Mouse (Mus musculus): ENCODE measurements at regions not wholly inside any gene's neighbourhood (a gene's known extent, or its start where the extent isn't known, plus 50 kb on each side); places are given as distances from the start of the nearest gene placed in this dataset.

DNA sequence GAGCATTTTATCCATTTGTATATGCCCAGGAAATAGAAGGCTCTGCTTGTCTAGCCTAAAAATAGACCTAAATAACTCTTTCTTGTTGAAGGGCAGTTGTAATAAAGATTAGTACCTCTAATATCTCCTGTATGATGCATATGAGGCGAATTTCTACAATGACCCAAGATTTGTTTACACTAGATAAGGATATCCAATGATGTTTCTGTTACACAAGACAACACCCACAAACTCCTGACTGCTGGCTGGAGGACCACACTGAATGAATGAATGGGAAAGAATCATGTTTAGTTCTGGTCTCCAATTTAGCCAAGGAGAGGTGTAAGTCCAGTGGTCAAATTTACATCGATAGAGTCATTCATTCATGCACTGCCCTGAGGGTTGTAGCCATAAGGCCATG lies 118.3 kb downstream of the Dact1 start:
- in situ Hi-C loops (cut with MboI; ENCODE audit: low sequenced_read_pairs): no loop called here

DNA sequence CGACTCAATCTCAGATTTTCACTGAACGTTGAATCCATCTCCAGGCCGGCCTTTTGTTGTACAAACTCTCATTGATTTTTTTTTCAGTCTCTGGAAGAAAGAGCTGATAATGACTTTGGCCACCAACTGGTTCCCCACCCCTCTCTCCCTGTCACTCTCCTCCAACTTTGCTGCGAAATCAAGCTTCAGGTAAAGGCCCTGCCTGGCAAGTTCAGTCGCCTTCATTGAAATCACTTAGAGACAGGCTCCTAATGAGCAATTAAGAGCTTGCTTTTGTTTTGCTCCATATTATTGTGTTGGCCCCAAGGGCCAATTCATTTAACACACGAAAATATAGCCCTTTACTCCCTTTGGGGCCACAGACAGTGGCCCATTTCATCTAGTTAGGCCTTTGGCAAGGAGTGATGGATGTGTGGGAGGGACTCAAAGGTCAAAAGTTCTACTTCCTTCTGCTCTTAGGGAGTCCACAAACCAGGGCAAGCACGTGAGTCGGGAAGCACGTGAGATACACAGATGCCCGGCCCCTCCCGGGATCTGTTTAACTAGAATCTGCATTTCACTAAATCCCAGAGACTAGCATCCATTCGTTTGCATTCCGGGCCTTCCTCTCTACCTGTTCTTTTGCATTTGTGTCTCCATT lies 120.0 kb downstream of the Dact1 start:
- in situ Hi-C loops (cut with MboI; ENCODE audit: low sequenced_read_pairs): no loop called here

DNA sequence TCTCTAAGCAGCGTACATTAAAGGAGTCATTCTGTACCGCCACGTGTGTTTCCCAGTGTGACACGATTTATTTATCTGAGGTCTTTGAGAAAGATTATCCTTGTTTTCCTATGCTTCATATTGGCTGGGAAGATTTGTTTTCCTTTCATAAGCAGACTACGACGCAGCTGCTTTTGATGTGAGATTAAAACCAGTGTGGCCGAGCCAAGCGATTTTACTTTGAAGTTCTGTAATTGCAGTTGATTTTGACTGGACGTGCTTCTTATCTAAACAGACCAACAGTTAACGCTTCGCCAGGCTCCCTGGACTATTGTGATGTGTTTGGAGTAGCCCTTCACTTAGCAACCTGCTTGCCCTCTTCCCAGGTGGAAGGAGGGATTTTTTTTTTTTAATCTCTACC lies 120.6 kb downstream of the Dact1 start:
- in situ Hi-C loops (cut with MboI; ENCODE audit: low sequenced_read_pairs): no loop called here

DNA sequence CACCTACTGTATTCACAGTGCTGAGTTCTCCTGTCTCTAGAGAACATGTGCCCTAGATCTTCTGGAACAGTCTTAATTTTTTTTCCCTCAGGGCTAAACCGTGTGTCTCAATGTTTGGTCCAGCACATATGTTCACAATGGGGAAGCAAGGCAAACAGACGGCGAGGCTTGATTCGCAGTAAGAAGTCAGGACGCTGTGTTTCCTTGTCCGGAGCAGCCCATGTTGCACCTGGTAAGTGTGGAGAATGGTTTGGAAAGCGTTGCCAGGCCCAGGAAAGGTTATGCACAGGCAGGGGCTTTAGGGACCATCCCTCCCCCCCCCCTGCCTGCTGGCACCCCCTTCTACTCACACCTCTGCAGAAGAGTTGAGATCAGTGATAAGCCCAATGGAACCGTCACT lies 121.4 kb downstream of the Dact1 start:
- in situ Hi-C loops (cut with MboI; ENCODE audit: low sequenced_read_pairs): no loop called here

DNA sequence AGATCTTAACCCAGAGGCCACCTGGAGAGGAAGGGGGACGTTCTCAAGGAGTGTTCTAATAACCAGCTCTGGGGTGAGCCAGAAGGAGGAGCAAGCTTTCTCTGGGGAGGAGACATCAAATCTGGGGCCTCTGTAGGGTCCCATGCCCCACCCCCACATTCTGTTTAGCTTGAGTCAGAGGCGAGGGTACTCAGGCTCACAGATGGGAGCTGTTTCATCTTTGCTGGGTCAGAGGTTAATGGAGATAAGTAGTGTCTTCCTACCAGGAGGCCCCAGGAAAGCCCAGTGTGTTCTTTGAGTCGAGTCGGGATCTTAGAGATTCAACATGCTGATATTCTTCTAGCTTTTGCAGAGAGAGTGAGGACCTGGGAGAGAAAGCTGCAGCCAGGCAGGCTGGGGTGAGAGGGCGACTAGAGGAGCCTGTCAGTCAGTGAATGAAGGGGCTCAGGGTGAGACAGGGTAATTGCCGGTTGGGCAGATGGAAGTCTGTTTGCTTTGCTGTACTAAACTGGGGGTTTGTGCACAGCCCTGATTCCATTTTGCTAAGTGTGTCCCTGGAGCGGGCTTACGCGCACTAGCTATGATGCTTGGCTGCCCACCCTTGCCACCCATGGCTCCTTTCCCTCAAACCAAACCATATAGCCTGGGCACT lies 124.0 kb downstream of the Dact1 start:
- in situ Hi-C loops (cut with MboI; ENCODE audit: low sequenced_read_pairs): no loop called here

DNA sequence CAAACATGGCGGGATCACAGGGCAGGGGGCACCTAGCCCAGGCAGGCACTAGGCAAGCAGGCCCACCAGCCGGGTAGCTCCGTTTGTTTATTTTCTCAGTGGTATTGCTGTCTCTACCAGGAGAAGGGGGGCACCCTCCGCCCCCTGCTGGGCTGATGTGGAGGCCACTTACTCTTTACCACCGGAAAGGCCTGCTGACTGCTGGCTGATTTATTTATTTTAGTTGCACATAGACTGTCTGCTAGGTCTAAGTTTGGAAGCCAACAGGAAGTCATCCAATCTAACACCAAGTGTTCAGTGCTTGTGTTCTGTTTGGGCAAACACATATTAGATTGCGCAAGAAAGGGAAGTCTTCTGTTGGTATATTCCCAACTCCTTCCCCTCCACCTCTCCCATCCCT lies 128.6 kb downstream of the Dact1 start:
- in situ Hi-C loops (cut with MboI; ENCODE audit: low sequenced_read_pairs): no loop called here

DNA sequence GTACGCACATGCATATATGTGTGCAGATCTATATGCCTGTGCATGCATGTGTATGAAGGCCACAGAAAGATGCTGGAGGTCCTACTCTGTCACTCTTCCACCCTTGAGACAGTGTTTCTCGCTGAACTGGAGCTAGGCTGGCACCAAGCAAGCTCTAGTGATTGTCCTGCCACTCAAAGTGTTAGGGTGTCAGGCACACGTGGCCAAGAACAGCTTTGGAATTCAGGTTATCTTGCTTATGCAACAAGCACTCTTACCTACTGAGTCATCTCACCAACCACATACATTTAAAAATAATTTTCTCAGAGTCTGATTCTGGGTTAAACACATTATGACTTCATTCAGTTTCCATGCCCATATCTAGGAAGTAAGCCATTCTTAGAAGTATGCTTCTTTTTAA lies 131.2 kb downstream of the Dact1 start:
- in situ Hi-C loops (cut with MboI; ENCODE audit: low sequenced_read_pairs): no loop called here

DNA sequence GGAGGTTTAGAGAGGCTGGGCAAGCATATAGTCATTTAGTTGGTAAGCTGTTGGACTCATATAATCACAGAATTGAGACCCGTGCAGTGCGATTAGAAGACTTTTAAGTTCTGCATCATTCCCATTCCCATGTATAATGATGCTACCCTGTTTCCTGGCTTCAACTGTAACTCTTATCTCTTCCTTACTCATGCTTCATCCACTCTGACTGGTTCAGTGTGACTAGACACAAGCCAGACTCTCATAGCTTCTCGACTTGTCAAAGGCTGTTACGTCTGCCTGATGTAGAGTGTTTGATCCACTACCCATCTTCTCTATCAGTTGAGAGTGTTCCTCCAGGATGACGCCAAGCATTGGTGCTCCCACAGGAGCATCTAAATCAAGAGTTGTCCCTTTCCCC lies 131.6 kb downstream of the Dact1 start:
- in situ Hi-C loops (cut with MboI; ENCODE audit: low sequenced_read_pairs): no loop called here

DNA sequence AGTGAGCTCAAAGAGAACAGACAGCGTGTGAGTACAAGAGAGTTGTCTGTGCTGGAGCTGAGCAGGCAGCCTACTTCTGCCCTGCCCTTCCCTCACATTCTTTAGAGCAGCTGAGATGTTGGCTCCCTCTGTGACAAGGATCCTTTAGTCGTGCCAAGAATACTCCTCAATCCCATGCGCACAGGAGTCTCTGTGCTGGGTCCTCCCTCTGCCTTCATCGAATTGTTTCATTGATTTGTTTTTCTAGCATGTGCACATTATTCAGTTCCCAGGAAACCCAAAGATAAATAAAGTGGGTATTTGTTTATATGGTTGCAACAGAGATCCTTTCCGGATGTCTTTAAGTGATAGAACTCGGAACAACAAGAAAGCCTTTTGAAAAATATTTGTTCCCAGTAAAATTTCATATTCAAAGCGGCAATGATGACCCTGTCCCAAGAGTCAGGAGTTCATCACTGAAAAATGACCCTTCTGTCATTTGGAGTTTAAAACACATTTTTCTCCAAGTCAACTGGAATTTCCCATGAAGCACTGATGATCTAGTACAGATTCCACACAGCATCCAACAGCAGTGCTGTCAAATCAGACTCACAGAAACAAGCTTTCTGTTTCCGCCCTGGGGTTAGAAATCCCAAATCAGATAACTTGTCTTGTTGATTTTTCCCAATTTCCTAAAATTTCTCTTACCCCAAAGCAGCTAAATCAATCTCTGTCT lies 136.7 kb downstream of the Dact1 start:
- in situ Hi-C loops (cut with MboI; ENCODE audit: low sequenced_read_pairs): no loop called here

DNA sequence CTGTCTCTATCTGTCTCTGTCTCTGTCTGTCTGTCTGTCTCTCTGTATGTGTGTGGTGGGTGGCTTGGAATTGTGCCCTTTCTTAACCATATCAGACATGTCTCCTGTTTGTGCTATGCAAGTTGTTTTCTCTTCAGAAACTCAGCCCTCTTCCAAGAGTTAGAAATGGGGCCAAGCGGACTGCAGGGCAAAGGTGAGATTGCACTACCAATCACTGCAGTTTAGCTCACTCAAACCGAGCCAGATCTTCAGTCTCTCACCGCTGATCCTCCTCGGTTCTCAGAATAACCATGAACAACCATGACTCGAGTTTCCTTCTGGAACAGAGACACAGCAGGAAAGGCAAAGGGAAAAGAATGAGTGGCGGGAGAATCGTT lies 137.2 kb downstream of the Dact1 start:
- in situ Hi-C loops (cut with MboI; ENCODE audit: low sequenced_read_pairs): no loop called here

DNA sequence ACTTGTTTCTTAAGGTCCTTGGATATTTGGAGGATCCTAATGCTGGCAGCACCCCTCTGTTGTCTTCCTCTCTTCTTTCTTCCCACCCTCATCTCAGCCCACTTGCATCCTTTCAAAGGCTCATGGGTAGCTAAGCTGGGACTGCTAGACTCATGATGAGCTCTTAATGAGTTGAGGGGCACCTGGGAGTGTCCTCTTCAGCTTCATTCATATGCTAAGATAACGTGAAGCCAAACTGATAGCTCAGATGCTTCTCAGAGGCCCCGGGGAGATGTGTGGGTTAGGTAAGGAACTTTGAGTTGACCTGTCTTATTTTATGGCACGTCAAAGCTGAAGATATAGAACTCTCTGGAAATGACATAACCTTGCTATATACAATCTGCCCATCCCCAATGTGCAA lies 139.3 kb downstream of the Dact1 start:
- in situ Hi-C loops (cut with MboI; ENCODE audit: low sequenced_read_pairs): no loop called here

DNA sequence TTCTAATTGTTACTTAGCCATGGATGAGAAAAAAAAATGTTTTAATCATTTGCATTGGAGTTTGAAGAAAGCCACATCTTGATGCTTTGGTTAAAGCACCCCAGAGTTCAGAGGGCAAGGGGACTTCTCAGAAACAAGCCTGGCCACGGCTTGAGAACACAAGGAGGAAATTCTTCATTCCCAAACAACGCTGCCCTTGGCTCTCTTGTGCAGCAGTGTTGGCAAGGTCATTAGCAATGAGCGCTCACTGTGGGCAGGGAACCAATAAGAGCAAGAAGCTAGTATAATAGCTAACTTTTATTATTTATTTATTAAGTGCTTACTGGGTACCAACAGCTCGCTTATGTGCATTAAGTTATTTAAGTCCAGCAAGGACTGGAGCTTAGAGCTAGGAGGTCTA lies 140.4 kb downstream of the Dact1 start:
- in situ Hi-C loops (cut with MboI; ENCODE audit: low sequenced_read_pairs): no loop called here

DNA sequence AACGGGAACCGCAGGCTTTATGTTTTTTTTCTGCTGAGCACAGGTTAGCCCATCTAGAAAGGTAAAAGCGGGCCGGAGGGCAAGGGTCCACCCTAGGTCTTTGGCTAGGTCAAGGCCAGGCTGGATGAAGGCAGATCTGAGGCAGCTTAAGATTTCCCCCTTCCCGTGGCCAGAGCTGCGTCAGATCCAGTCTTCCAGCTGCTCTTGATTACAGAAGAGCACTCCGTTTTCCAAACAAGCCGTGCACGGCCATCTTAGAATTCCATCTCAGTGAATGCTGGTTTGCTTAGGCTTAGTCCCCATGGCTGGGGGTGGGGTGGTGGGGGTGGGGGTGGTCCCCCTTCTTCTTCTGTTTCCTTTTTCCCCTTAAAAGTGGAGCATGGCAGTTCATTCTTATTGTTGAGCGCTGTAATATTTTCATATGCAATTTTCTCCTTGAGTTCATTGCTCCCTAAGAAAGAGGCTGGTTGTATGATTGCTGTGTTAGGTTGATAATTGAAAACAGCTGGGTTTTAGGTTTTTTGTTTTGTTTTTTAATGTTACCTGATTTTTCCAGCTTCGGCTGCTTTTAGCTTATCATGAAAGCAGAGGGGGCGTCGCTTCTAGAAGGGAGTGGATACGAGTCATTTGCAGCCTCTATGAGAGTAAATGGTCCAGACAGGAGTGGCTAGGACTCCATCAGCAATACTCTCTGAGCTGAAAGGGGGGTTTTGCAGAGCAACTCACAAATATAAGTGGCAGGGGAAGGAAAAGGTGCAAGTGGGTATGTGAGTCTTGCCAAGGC lies 141.2 kb downstream of the Dact1 start:
- in situ Hi-C loops (cut with MboI; ENCODE audit: low sequenced_read_pairs): no loop called here

DNA sequence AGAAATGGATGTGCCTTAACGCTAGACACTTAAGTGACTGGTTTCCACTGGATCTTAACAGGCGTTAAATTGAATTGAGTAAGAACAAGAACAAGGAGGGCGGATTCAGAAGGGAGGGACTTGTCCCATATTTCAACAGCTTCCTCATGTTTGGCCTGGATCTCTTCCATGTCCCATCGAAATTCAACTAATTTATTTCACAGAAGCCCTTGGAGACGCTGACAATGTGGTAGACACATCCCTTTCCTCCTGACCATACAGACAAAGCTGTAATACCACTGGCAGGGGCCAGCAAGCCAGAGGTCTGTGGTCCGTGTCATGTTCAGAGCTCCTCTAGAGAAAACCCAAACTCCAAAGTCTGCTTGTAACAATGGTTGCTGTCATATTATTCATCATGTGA lies 147.2 kb downstream of the Dact1 start:
- in situ Hi-C loops (cut with MboI; ENCODE audit: low sequenced_read_pairs): no loop called here

DNA sequence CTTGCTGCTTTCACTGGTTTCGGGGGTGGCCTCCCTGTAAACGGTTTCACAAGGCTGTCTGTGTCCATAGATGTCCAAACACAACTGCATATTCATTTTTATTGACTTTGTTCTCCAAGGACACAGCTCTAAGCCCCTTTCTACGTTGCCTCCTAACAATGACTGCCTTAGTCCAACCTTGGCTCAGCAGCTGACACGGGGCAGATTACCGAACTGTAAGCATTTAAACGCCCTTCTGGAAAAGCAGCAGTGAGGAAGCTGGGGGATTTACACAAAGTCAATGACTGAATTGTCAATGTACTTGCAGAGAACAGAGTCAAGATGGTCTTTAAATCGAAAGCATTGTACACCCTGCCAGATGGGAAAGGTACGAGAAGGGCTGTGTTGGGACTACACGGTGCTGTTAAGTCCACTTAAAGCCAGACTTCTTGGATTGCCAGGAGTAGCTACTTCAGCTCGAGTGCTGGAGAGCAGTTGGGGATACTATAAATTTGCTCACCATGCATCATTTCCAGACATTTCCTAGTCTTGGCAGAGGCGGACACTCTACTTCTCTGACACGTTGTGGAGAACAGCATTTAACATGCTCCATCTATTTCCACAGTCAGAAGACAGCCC lies 149.0 kb downstream of the Dact1 start:
- in situ Hi-C loops (cut with MboI; ENCODE audit: low sequenced_read_pairs): no loop called here

DNA sequence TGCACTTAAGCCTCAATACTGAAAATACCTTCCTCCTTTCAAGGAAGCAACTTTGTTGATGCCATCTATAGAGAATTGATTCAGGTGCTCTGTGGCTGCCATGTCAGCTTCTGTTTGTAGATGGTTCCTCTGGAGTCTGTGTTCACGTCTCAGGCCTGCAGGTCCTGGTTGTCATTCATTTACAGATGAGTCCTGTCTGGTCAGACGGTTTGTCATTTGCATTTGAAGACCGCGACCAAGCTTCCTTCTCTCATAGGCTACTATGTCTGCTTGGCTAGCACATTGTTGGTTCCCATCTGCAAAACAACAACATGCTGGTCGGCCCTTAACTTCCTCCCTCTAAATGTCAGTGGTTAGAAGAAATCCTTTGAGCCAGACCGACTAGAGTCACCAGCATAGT lies 151.0 kb downstream of the Dact1 start:
- in situ Hi-C loops (cut with MboI; ENCODE audit: low sequenced_read_pairs): no loop called here

DNA sequence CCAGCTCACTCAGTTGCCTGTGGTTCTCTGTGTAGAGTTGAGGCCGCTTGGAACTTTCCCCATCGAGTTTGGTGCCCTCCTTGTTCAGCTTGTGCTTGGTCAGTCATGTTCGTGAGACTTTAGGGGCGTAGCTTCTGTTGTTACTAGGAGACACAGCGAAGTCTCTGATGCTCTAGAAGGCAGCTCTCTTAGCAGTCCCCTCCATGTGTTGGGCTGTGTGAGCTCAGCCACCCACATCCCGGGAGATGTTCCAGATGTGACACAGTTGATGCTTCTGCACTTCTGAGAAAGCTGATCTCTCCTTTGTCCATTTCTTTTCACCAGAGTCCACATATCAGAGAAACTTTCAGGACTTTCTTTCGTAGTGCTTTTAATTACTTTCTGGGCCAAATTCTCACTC lies 158.1 kb downstream of the Dact1 start:
- in situ Hi-C loops (cut with MboI; ENCODE audit: low sequenced_read_pairs): no loop called here

DNA sequence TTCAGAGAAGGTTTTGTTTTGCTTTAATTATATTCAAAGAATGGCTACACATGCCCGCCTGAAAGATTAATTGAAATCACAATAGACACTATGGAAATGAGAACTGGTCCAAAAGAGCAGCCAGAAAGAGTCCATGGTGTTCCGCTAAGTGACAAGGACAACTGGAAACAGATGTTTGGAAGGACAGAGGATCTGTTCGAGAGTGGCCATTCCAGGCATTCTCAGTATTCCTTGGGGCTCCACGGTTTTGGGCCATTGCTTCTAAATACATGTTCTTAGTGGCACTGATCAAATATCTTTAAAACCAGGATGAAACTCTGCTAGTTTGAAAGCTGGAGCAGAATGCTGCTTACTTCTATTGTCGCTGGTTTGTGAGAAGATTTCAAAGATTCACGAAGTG lies 158.6 kb downstream of the Dact1 start:
- in situ Hi-C loops (cut with MboI; ENCODE audit: low sequenced_read_pairs): no loop called here

DNA sequence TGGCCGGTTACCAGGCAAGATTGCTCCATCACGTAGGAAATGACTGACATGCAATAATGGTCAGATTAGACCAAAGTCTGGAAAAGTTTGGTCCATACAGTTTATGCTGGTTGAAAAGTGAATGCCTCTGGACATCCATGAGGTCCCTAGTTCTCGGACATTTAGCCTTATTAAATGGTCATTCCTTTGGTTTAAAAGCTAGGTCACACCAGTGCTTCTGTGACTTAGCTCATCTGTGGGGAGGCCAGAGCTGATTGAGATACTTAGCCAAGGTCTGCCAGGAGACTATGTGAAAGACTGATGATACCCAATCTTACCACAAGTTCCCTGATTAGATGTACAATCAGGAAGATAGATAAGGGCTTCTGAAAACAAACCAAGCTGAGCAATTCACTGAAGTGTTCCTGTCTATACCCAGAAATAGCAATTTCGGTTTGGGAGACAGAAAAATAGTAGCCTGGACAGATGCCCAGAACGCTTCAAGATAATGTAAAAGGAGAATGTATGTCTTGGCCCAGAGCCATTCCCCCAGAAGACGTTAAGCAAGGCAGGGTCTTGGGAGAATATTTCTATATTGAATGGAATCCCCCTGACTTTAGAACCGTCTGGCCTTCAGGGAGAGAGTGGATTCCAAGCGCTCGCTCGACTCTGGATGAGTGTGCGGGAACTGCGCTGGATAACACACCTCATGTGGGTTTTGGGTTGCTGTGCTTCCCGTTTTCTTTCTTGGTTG lies 161.5 kb downstream of the Dact1 start:
- in situ Hi-C loops (cut with MboI; ENCODE audit: low sequenced_read_pairs): no loop called here

DNA sequence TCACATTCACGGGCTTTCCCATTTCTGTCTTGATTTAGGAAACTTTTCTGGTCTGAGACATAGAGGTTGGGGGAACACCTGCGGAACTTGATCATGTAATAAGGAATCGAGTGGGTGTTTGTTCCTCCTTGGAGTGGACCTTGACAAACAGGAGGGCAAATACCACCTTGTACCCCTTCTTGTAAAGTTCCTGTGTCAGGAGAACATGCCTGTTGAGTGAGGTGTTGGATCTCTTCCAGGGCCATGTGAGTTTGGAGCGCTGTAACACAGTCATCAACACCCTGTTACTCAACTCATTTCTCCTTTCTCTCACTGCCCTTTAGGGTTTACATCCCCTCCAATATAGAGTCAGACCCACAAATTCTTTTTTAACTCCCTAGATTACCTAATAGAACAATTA lies 162.0 kb downstream of the Dact1 start:
- in situ Hi-C loops (cut with MboI; ENCODE audit: low sequenced_read_pairs): no loop called here

DNA sequence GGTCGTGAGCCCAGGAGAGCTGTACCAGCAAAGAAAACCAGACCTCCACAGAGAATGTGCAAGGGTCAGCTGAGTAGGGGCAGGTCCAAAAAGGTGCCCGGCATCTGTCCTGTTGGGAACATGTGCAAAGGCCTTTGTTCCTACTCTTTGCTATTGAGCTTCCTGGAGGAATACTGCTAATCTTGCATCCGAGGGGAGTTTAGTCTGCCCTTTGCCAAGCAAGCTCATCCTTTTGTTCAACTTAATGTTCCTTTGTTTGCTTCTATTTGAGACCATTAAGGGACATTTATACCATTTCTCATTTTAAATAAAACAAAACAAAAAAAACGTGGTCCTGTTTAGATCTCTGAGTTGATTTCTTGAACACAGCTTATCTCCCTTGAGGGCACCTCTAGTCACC lies 166.6 kb downstream of the Dact1 start:
- in situ Hi-C loops (cut with MboI; ENCODE audit: low sequenced_read_pairs): no loop called here
